Mouse (Mus musculus): Measurements from ENCODE around the gene Rnf13.
"Not testable (repeated sequence)": the region's sequence is repeated elsewhere in the genome, so short reads cannot be mapped to it uniquely, and the experiment has no call there.

DNA sequence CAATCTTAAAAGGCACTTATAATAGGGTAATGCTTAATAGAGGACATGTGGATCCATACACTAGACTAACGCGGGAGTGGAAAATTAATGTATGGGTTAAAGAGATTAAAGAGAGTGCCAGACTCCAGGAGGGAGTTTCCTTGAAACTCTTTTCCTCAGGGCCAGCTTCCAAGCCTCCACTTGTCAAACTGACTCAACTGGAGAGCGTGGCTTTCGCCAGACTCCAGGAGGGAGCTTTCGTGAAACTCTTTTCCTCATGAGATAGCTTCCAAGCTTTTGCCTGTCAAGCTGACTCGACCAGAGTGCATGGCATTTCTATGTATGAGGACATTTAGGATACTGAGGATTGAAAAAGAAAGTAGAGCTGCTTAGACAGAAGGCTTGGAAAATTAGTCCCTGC, 59.2 kb downstream of the Rnf13 start:
- TF ChIP-seq CTCF, EP300 (IDR thresholded peaks at IDR 0.05; ENCODE audit: low read depth): not testable (repeated sequence)

All from liver, embryonic 14.5 days (tissue).